In genomic region chr13:55486916-55487577, GRCm38 (mm10) we compare ENCODE assay signal across 8 mouse cellular contexts. TPM values are rescaled to one million over a fixed set of nuclear protein-coding genes. Genes with fewer than 3 reads are reported as not detected.
DNase-seq lines count a peak whose midpoint lies in the region; ATAC-seq and TF ChIP-seq lines count a peak whose summit lies in the region.

No protein-coding gene starts in this region.

- no peak for TF ChIP-seq CTCF in lung, adult 2 months (IDR thresholded peaks at IDR 0.05; ENCODE audit: insufficient read depth, low read length)
- no peak for TF ChIP-seq CTCF in bone marrow macrophage, adult 2 months (IDR thresholded peaks at IDR 0.05; ENCODE audit: low read depth, low read length)

- H3K4me1 ChIP-seq in lung, adult 2 months (ENCODE audit: control insufficient read depth, insufficient read depth, low read length): peaks cover 7% of the 10 kb centered on the region
- H3K4me1 ChIP-seq in bone marrow macrophage, adult 2 months (ENCODE audit: control insufficient read depth, insufficient read depth, low read length): no peaks in the 10 kb centered on the region
- H3K4me1 ChIP-seq in heart, embryonic 12.5 days (replicated peaks): peaks cover 56% of the 10 kb centered on the region
- H3K4me1 ChIP-seq in limb, embryonic 11.5 days (ENCODE audit: control insufficient read depth, insufficient read depth, low read length): peaks cover 37% of the 10 kb centered on the region

- peak overlapping the region; percentile 84 for H3K4me2 ChIP-seq in heart, embryonic 12.5 days
- H3K4me2 ChIP-seq in limb, embryonic 11.5 days (ENCODE audit: low read depth, severe bottlenecking): peak overlapping the region; percentile 98
- H3K4me2 ChIP-seq in myocyte (ENCODE audit: low read depth): peak overlapping the region; percentile 86

- no peak overlapping the region for H3K27ac ChIP-seq in bone marrow macrophage, adult 2 months (ENCODE audit: insufficient read depth, low read depth, low read length)
- H3K27ac ChIP-seq in heart, embryonic 12.5 days (ENCODE audit: poor library complexity, severe bottlenecking): peak overlapping the region; percentile 84
- peak overlapping the region; percentile 89 for H3K27ac ChIP-seq in limb, embryonic 11.5 days (replicated peaks; ENCODE audit: low read depth, low read length)

- peaks cover 30% of the 10 kb centered on the region for H3K79me2 ChIP-seq in myocyte (ENCODE audit: control insufficient read depth, insufficient read depth)

- no peaks in the 10 kb centered on the region for H3K9me3 ChIP-seq in heart, embryonic 12.5 days (replicated peaks)
- H3K9me3 ChIP-seq in limb, embryonic 11.5 days (ENCODE audit: control insufficient read depth, low read length): no peaks in the 10 kb centered on the region

- peak overlapping the region; percentile 84 for H3ac ChIP-seq in myocyte (ENCODE audit: control insufficient read depth, insufficient read length)

- no peak for DNase-seq in lung, adult 2 months
- DNase-seq in lung, postnatal 25 days (ENCODE audit: low spot score): no peak
- DNase-seq in limb, embryonic 11.5 days (ENCODE audit: low spot score): peak; percentile 74
- DNase-seq in urinary bladder, adult 2 months (ENCODE audit: low spot score): no peak
- DNase-seq in layer of hippocampus, adult 8-10 months (ENCODE audit: low spot score in 2 of 2): no peak

- 2% methylated on average over 29 of the region's 29 CpGs for WGBS in lung, adult 2 months
- under 1% methylated on average over 26 of the region's 29 CpGs for WGBS in heart, embryonic 12.5 days
- under 1% methylated on average over 29 of the region's 29 CpGs for WGBS in limb, embryonic 11.5 days

- ATAC-seq in heart, embryonic 12.5 days (ENCODE audit: insufficient number of reproducible peaks, low FRiP score): peak; percentile 55
- peak; percentile 55 for ATAC-seq in limb, embryonic 11.5 days (ENCODE audit: insufficient number of reproducible peaks, low FRiP score, low TSS enrichment, low read depth)

- TF ChIP-seq POLR2A in lung, adult 2 months (IDR thresholded peaks at IDR 0.05; ENCODE audit: borderline replicate concordance, extremely low read depth, low read depth, low read length): no peak
- no peak for TF ChIP-seq POLR2A in bone marrow macrophage, adult 2 months (IDR thresholded peaks at IDR 0.05; ENCODE audit: borderline replicate concordance, low read depth, low read length)
- TF ChIP-seq POLR2A in myocyte (IDR thresholded peaks at IDR 0.05; ENCODE audit: insufficient read length, low read depth): peak; percentile 34

- H3K36me3 ChIP-seq in heart, embryonic 12.5 days: peaks cover 7% of the 10 kb centered on the region
- H3K36me3 ChIP-seq in limb, embryonic 11.5 days (ENCODE audit: control insufficient read depth, insufficient read depth, low read length): peaks cover 10% of the 10 kb centered on the region; the same call in 1 of the 2 replicates
- no peaks in the 10 kb centered on the region for H3K36me3 ChIP-seq in myocyte (ENCODE audit: control insufficient read depth, insufficient read depth)

- H3K4me3 ChIP-seq in lung, adult 2 months (replicated peaks; ENCODE audit: extremely low read depth, low read depth, low read length): peak overlapping the region; percentile 70
- 0 out of 2 replicates have a peak overlapping the region, but pooled peaks have one; percentile 1 for H3K4me3 ChIP-seq in bone marrow macrophage, adult 2 months (ENCODE audit: insufficient read depth, low read length)
- H3K4me3 ChIP-seq in heart, embryonic 12.5 days: peak overlapping the region; percentile 92
- peak overlapping the region; percentile 100 for H3K4me3 ChIP-seq in limb, embryonic 11.5 days (ENCODE audit: low read depth, low read length)
- peak overlapping the region; percentile 67 for H3K4me3 ChIP-seq in myocyte

- H3K27me3 ChIP-seq in heart, embryonic 12.5 days (replicated peaks): peaks cover 78% of the 10 kb centered on the region
- no peaks in the 10 kb centered on the region for H3K27me3 ChIP-seq in limb, embryonic 11.5 days (ENCODE audit: control insufficient read depth, insufficient read depth, low read length)
- H3K27me3 ChIP-seq in myocyte (ENCODE audit: control insufficient read depth, insufficient read depth, insufficient read length): no peaks in the 10 kb centered on the region

- peak overlapping the region; percentile 98 for H3K9ac ChIP-seq in heart, embryonic 12.5 days
- H3K9ac ChIP-seq in limb, embryonic 11.5 days (ENCODE audit: low read length): peak overlapping the region; percentile 100

TF ChIP-seq in myocyte, 11 proteins besides CTCF, POLR2A, EP300 and RAD21:
- TF ChIP-seq USF1 (IDR thresholded peaks at IDR 0.05; ENCODE audit: low read depth) (no peak), MYOD1 (IDR thresholded peaks at IDR 0.05; ENCODE audit: control insufficient read depth in 1 of 3, insufficient read length in 2 of 3, low read depth in 2 of 3) (peak in 1 of 3 experiments; percentile 40), MYOG (IDR thresholded peaks at IDR 0.05; ENCODE audit: control insufficient read depth in 1 of 3, insufficient read depth in 1 of 3, insufficient read length in 2 of 3, low read depth in 2 of 3) (peak in 1 of 3 experiments; percentile 69)

RNA-seq across cellular contexts. Expression of gene Dbn1, which starts 0.9 kb away (rescaled TPM):
- polyA plus RNA-seq in lung, adult 2 months (2012; rRNA removed): 20.6 and 21.6 TPM in 2 replicates
- polyA plus RNA-seq in bone marrow macrophage, adult 2 months (2012; ENCODE audit: insufficient read depth, insufficient read length, missing spikeins): 0.62 and 1.2 TPM in 2 replicates
- 101 TPM in 2 replicates for polyA plus RNA-seq in heart, embryonic 12.5 days (2016; fragmentation: Nextera tagmentation; extraction: Ambion mirVana)
- polyA plus RNA-seq in limb, embryonic 11.5 days (2014; fragmentation: Nextera tagmentation; extraction: Ambion mirVana): 299 and 318 TPM in 2 replicates
- 165 TPM for polyA plus RNA-seq in myocyte (2012; fragmentation: generic; extraction: Trizol)
- 43.0 and 45.3 TPM in 2 replicates for polyA plus RNA-seq in urinary bladder, adult 2 months (2012; rRNA removed)
- 100 to 1,000 TPM; 295 to 399 (median 333) TPM for total RNA-seq in layer of hippocampus, adult 8-10 months (2022)

RNA-seq across cellular contexts. Expression of gene Prr7, which starts 23.0 kb away (rescaled TPM):
- 5.6 and 9.6 TPM in 2 replicates for polyA plus RNA-seq in lung, adult 2 months (2012; rRNA removed)
- not detected in 2 replicates for polyA plus RNA-seq in bone marrow macrophage, adult 2 months (2012; ENCODE audit: insufficient read depth, insufficient read length, missing spikeins)
- 0.41 TPM in 1 of 2 replicates, not detected in the other for polyA plus RNA-seq in heart, embryonic 12.5 days (2016; fragmentation: Nextera tagmentation; extraction: Ambion mirVana)
- polyA plus RNA-seq in limb, embryonic 11.5 days (2014; fragmentation: Nextera tagmentation; extraction: Ambion mirVana): 1.1 and 1.6 TPM in 2 replicates
- 5.1 TPM for polyA plus RNA-seq in myocyte (2012; fragmentation: generic; extraction: Trizol)
- 3.5 and 3.8 TPM in 2 replicates for polyA plus RNA-seq in urinary bladder, adult 2 months (2012; rRNA removed)
- 10 to 100 TPM; 57.5 to 73.5 (median 60.4) TPM for total RNA-seq in layer of hippocampus, adult 8-10 months (2022)

RNA-seq across cellular contexts. Expression of gene Pdlim7, which starts 26.4 kb away (rescaled TPM):
- polyA plus RNA-seq in lung, adult 2 months (2012; rRNA removed): 72.1 and 80.5 TPM in 2 replicates
- polyA plus RNA-seq in bone marrow macrophage, adult 2 months (2012; ENCODE audit: insufficient read depth, insufficient read length, missing spikeins): 6.0 TPM in 2 replicates
- 427 and 428 TPM in 2 replicates for polyA plus RNA-seq in heart, embryonic 12.5 days (2016; fragmentation: Nextera tagmentation; extraction: Ambion mirVana)
- polyA plus RNA-seq in limb, embryonic 11.5 days (2014; fragmentation: Nextera tagmentation; extraction: Ambion mirVana): 154 and 155 TPM in 2 replicates
- 553 TPM for polyA plus RNA-seq in myocyte (2012; fragmentation: generic; extraction: Trizol)
- polyA plus RNA-seq in urinary bladder, adult 2 months (2012; rRNA removed): 382 and 383 TPM in 2 replicates
- 10 to 100 TPM; 88.7 to 99.2 (median 95.5) TPM for total RNA-seq in layer of hippocampus, adult 8-10 months (2022)

RNA-seq across cellular contexts. Expression of gene Dok3, which starts 42.0 kb away (rescaled TPM):
- polyA plus RNA-seq in lung, adult 2 months (2012; rRNA removed): 39.8 TPM in 2 replicates
- 87.8 and 94.2 TPM in 2 replicates for polyA plus RNA-seq in bone marrow macrophage, adult 2 months (2012; ENCODE audit: insufficient read depth, insufficient read length, missing spikeins)
- polyA plus RNA-seq in heart, embryonic 12.5 days (2016; fragmentation: Nextera tagmentation; extraction: Ambion mirVana): 1.4 and 1.7 TPM in 2 replicates
- polyA plus RNA-seq in limb, embryonic 11.5 days (2014; fragmentation: Nextera tagmentation; extraction: Ambion mirVana): 1.6 and 2.7 TPM in 2 replicates
- polyA plus RNA-seq in myocyte (2012; fragmentation: generic; extraction: Trizol): 1.00 TPM
- 5.1 and 6.9 TPM in 2 replicates for polyA plus RNA-seq in urinary bladder, adult 2 months (2012; rRNA removed)
- total RNA-seq in layer of hippocampus, adult 8-10 months (2022): 10 to 100 TPM in 2 of 4 experiments, 1 to 10 TPM in 2; 6.4 to 20.4 (median 12.1) TPM

RNA-seq across cellular contexts. Expression of gene Grk6, which starts 42.2 kb away (rescaled TPM):
- polyA plus RNA-seq in lung, adult 2 months (2012; rRNA removed): 45.2 and 55.5 TPM in 2 replicates
- 42.1 and 43.0 TPM in 2 replicates for polyA plus RNA-seq in bone marrow macrophage, adult 2 months (2012; ENCODE audit: insufficient read depth, insufficient read length, missing spikeins)
- polyA plus RNA-seq in heart, embryonic 12.5 days (2016; fragmentation: Nextera tagmentation; extraction: Ambion mirVana): 27.6 and 29.1 TPM in 2 replicates
- polyA plus RNA-seq in limb, embryonic 11.5 days (2014; fragmentation: Nextera tagmentation; extraction: Ambion mirVana): 60.4 and 68.2 TPM in 2 replicates
- 29.1 TPM for polyA plus RNA-seq in myocyte (2012; fragmentation: generic; extraction: Trizol)
- polyA plus RNA-seq in urinary bladder, adult 2 months (2012; rRNA removed): 37.4 and 42.4 TPM in 2 replicates
- total RNA-seq in layer of hippocampus, adult 8-10 months (2022): 10 to 100 TPM; 61.4 to 74.2 (median 67.5) TPM

Comparison
In these comparisons a context has a peak if more than half of its experiments do, and no peak if none do; other contexts are left out.
1. H3K4me3 ChIP-seq: peak in every context shown above with its lines; median percentile 100 in limb, embryonic 11.5 days; 92 in heart, embryonic 12.5 days; 70 in lung, adult 2 months; 67 in myocyte; 1 in bone marrow macrophage, adult 2 months.
2. RNA of gene Pdlim7, which starts 26.4 kb away (polyA plus RNA-seq): 553 TPM in myocyte (single experiment), 427 to 428 TPM in heart, embryonic 12.5 days, 382 to 383 TPM in urinary bladder, adult 2 months, 154 to 155 TPM in limb, embryonic 11.5 days and 72.1 to 80.5 TPM in lung, adult 2 months; 6.0 TPM in bone marrow macrophage, adult 2 months; every median in the first group is over 10 times any median in the second.
3. Peak in every context shown above with its lines, with median percentiles within 50 percentile points of each other: H3K4me2 ChIP-seq.